Mouse (Mus musculus) ES-Bruce4 (cell line): Measurements from ENCODE around the gene Oosp3. TPM values are rescaled to one million over a fixed set of nuclear protein-coding genes. Genes with fewer than 3 reads are reported as not detected.

ENCODE experiments used
- H3K27ac ChIP-seq: 2 replicates; pipeline ENCODE4 v1.5.1; 2012; ENCODE audit warnings: low read length, inconsistent platforms; ENCODE audit not compliant: insufficient read depth
- H3K27me3 ChIP-seq: 2 replicates; pipeline ENCODE4 v1.6.1; 2012; ENCODE audit warnings: mild to moderate bottlenecking, low read length, inconsistent platforms; ENCODE audit not compliant: control insufficient read depth, poor library complexity, insufficient read depth, severe bottlenecking
- H3K36me3 ChIP-seq: 2 replicates; pipeline ENCODE4 v1.6.1; 2012; ENCODE audit warnings: inconsistent platforms, mild to moderate bottlenecking, low read length, moderate library complexity; ENCODE audit not compliant: control insufficient read depth, poor library complexity, insufficient read depth, severe bottlenecking
- H3K4me1 ChIP-seq: one replicate; pipeline ENCODE4 v1.8.1; 2011; ENCODE audit warnings: low read length; ENCODE audit not compliant: control insufficient read depth, insufficient read depth
- H3K4me3 ChIP-seq: 2 replicates; pipeline ENCODE4 v1.5.1; 2011; ENCODE audit warnings: low read depth, mild to moderate bottlenecking, low read length
- H3K9ac ChIP-seq: 2 replicates; pipeline ENCODE4 v1.6.1; 2012; ENCODE audit warnings: low read depth, mild to moderate bottlenecking, inconsistent platforms; ENCODE audit not compliant: poor library complexity, severe bottlenecking
- H3K9me3 ChIP-seq: replicated peaks from 2 replicates; pipeline ENCODE4 v1.6.1; 2012; ENCODE audit warnings: mild to moderate bottlenecking, low read length, inconsistent platforms; ENCODE audit not compliant: control insufficient read depth, poor library complexity, insufficient read depth, severe bottlenecking
- CTCF ChIP-seq: IDR thresholded peaks from one replicate; pipeline ENCODE4 v1.8.1; 2011; ENCODE audit warnings: low read depth, low read length
- EP300 ChIP-seq: IDR thresholded peaks from 2 replicates; pipeline ENCODE4 v1.6.1; 2011; ENCODE audit warnings: low read depth, low read length; ENCODE audit not compliant: insufficient read depth
- POLR2A ChIP-seq: IDR thresholded peaks from one replicate; pipeline ENCODE4 v1.8.1; 2011; ENCODE audit warnings: low read length; ENCODE audit not compliant: insufficient read depth
- polyA plus RNA-seq: library from polyadenylated mRNA; stranded (reverse); fragments of >200 nt; gene quantifications from 2 replicates; pipeline ENCODE4 v1.2.4, GENCODE M21; 2011; ENCODE audit warnings: low read depth; ENCODE audit not compliant: missing spikeins, insufficient read depth, insufficient read length

Oosp3 gene
- not detected in 2 replicates for polyA plus RNA-seq

GRCm38 (mm10) chr19:11696755-11697154, at the start of gene Oosp3:
Gene Oosp3 (plus strand): TSS chr19:11697055.
- TF ChIP-seq EP300 (no peak), POLR2A (no peak), CTCF (no peak)
- Histone ChIP-seq H3K27ac (no peak within 1 kb of the TSS), H3K9me3 (no peaks in the 10 kb centered on the region), H3K4me1 (no peaks in the 10 kb centered on the region), H3K36me3 (no peaks in the 10 kb centered on the region), H3K4me3 (no peak within 1 kb of the TSS), H3K9ac (no peak within 1 kb of the TSS), H3K27me3 (no peaks in the 10 kb centered on the region)

GRCm38 (mm10) chr19:11649564-11649963, 47.3 kb upstream of the Oosp3 start:
- no peaks in the 10 kb centered on the region for H3K9me3 ChIP-seq
- no peaks in the 10 kb centered on the region for H3K27me3 ChIP-seq
- H3K4me3 ChIP-seq = no peak overlapping the region
- H3K27ac ChIP-seq = no peak overlapping the region
- H3K9ac ChIP-seq = no peak overlapping the region
- no peaks in the 10 kb centered on the region for H3K4me1 ChIP-seq
- H3K36me3 ChIP-seq = no peaks in the 10 kb centered on the region
- no peak for TF ChIP-seq EP300
- TF ChIP-seq POLR2A = no peak
- TF ChIP-seq CTCF = no peak

- Histone ChIP-seq H3K4me3 (no peak overlapping the region), H3K27me3 (no peaks in the 10 kb centered on the region), H3K27ac (no peak overlapping the region), H3K9me3 (no peaks in the 10 kb centered on the region), H3K9ac (no peak overlapping the region), H3K36me3 (no peaks in the 10 kb centered on the region), H3K4me1 (no peaks in the 10 kb centered on the region)
- TF ChIP-seq CTCF (no peak), EP300 (no peak), POLR2A (no peak)
These were observed 37.7 kb upstream of the Oosp3 start for GRCm38 (mm10) chr19:11659142-11659541.

- TF ChIP-seq CTCF = no peak
- no peak for TF ChIP-seq EP300
- TF ChIP-seq POLR2A = no peak
- Histone ChIP-seq H3K4me1 (no peaks in the 10 kb centered on the region), H3K9ac (no peak within 1 kb of the TSS), H3K4me3 (no peak within 1 kb of the TSS), H3K27me3 (no peaks in the 10 kb centered on the region), H3K36me3 (no peaks in the 10 kb centered on the region), H3K27ac (no peak within 1 kb of the TSS), H3K9me3 (no peaks in the 10 kb centered on the region)
These were observed 36.4 kb upstream of the Oosp3 start, which contains the start of gene Oosp2 for GRCm38 (mm10) chr19:11660459-11660858. Gene Oosp2 (minus strand): TSS chr19:11660559.

GRCm38 (mm10) chr19:11661562-11661961, 35.3 kb upstream of the Oosp3 start:
- H3K27me3 ChIP-seq = no peaks in the 10 kb centered on the region
- H3K4me1 ChIP-seq = no peaks in the 10 kb centered on the region
- H3K4me3 ChIP-seq = no peak overlapping the region
- H3K36me3 ChIP-seq = no peaks in the 10 kb centered on the region
- TF ChIP-seq CTCF (no peak), POLR2A (no peak), EP300 (no peak)
- no peak overlapping the region for H3K9ac ChIP-seq
- no peak overlapping the region for H3K27ac ChIP-seq
- H3K9me3 ChIP-seq = no peaks in the 10 kb centered on the region

GRCm38 (mm10) chr19:11690839-11691238, 6.0 kb upstream of the Oosp3 start, which contains the start of gene Oosp1:
Gene Oosp1 (minus strand): TSS chr19:11691150.
- no peak for TF ChIP-seq CTCF
- no peak for TF ChIP-seq POLR2A
- no peak for TF ChIP-seq EP300
- Histone ChIP-seq H3K9me3 (no peaks in the 10 kb centered on the region), H3K9ac (no peak within 1 kb of the TSS), H3K36me3 (no peaks in the 10 kb centered on the region), H3K4me1 (no peaks in the 10 kb centered on the region), H3K27me3 (no peaks in the 10 kb centered on the region), H3K27ac (no peak within 1 kb of the TSS), H3K4me3 (no peak within 1 kb of the TSS)
